Mouse (Mus musculus): ENCODE measurements around the gene Ubtd1.

DNA sequence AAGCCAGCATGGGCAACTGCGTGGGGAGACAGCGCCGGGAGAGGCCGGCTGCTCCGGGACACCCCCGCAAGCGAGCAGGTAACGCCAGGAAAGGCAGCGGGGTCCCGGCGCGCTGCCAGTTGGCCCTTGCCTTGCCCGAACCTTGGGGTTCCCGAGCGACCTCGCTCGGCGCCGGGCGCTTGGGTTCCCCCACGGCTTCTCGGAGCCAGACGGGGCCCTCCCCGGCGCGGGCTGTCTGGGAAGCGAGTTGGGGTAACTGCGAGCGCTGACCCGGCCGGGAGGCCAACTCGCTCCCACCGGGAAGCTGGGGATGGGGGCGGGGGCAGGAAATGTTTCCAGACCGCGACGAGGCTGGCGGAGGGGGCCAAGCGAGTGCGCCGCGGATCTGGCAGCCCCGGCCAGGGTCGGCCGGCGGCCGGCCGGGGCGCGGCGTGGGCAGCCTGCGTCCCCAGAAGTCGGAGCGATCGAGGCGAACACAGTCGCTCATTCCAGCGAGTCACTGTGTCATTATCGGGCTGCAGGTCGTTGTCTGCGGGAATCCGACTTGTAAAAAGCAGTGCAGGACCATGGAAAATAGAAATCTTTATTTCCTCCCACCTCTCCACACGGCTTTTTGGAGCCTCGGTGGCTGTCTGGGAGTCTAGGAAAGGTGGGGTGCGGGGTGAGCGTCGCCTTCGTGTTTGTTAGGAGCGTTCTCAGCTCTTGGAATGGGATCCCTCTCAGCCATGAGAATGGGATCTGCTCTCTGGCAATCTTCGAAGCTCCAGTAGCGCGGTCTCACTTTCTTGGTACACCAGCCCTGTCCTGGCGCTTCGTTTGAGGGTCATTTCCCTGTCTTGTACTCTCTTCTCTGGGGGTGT lies 598 bp downstream of the Ubtd1 start:
- TF ChIP-seq CTCF (IDR thresholded peaks at IDR 0.05; ENCODE audit: borderline replicate concordance, extremely low read depth, insufficient read depth, insufficient read length) = no peak
- no peak for TF ChIP-seq POLR2A (IDR thresholded peaks at IDR 0.05; ENCODE audit: borderline replicate concordance, extremely low read depth, insufficient read depth, insufficient read length, poor library complexity, severe bottlenecking)
